Mouse (Mus musculus): ENCODE results near the gene Fads6. TPM values are rescaled to one million over a fixed set of nuclear protein-coding genes. Genes with fewer than 3 reads are reported as not detected.

Fads6 gene
- total and polyA plus RNA-seq, 3 experiments: 0.30 to 8.5 (median 0.63) TPM

GRCm38 (mm10) chr11:115271052-115271451 is 26.4 kb downstream of the Fads6 start:
- Histone ChIP-seq H3K9me3 (replicated peaks; ENCODE audit: low read length) (no peaks in the 10 kb centered on the region), H3K9ac (ENCODE audit: insufficient read depth, low read depth) (no peak overlapping the region), H3K4me2 (ENCODE audit: insufficient read depth, low read depth, poor library complexity, severe bottlenecking) (no peak overlapping the region), H3K27ac (ENCODE audit: insufficient read depth, low read depth) (no peak overlapping the region), H3K4me3 (replicated peaks in 1 of 3; ENCODE audit: low read depth in 2 of 3, low read length in 2 of 3, poor library complexity in 1 of 3) (no peak overlapping the region), H3K27me3 (replicated peaks) (no peaks in the 10 kb centered on the region), H3K4me1 (ENCODE audit: control insufficient read depth in 1 of 2, insufficient read depth in 2 of 2) (peaks cover 30 to 46% of the 10 kb centered on the region in 2 experiments), H3K36me3 (replicated peaks in 1 of 2; ENCODE audit: control insufficient read depth in 1 of 2, insufficient read depth in 1 of 2, low read length in 1 of 2) (peaks cover 47 to 80% of the 10 kb centered on the region in 2 experiments), H3K79me2 (replicated peaks; ENCODE audit: control insufficient read depth, extremely low read depth, insufficient read depth, poor library complexity, severe bottlenecking) (0 out of 2 replicates have a peak, but pooled peaks cover 7% of the 10 kb centered on the region)
- dilution Hi-C loops (cut with MboI; ENCODE audit: extremely low pct_ligation_motif_present, extremely low pct_unique_long_range_greater_than_20kb, low sequenced_read_pairs): no loop called here
- no peak for TF ChIP-seq EP300 (IDR thresholded peaks at IDR 0.05; ENCODE audit: low read length)
- no peak for TF ChIP-seq UBTF (IDR thresholded peaks at IDR 0.05; ENCODE audit: low read depth, low read length)
- TF ChIP-seq USF2 (conservative IDR thresholded peaks at IDR 0.05; ENCODE audit: low read depth, low read length): no peak
- TF ChIP-seq MEF2A (IDR thresholded peaks at IDR 0.05; ENCODE audit: borderline replicate concordance, low read depth, low read length): no peak
- no peak for TF ChIP-seq GABPA (IDR thresholded peaks at IDR 0.05; ENCODE audit: insufficient replicate concordance, low read depth, low read length)
- no peak for TF ChIP-seq POLR2A (IDR thresholded peaks at IDR 0.05; ENCODE audit: low read depth, low read length)
- no peak for TF ChIP-seq E2F4 (IDR thresholded peaks at IDR 0.05; ENCODE audit: insufficient replicate concordance, low read depth, low read length)
- TF ChIP-seq RCOR1 (conservative IDR thresholded peaks at IDR 0.05; ENCODE audit: low read depth, low read length): no peak
- TF ChIP-seq MYC (IDR thresholded peaks at IDR 0.05; ENCODE audit: low read depth, low read length): no peak
- TF ChIP-seq NELFE (IDR thresholded peaks at IDR 0.05; ENCODE audit: low read depth, low read length): no peak
- TF ChIP-seq RAD21 (IDR thresholded peaks at IDR 0.05; ENCODE audit: low read depth, low read length): no peak
- no peak for TF ChIP-seq CHD1 (IDR thresholded peaks at IDR 0.05; ENCODE audit: low read depth, low read length)
- TF ChIP-seq MAX (IDR thresholded peaks at IDR 0.05; ENCODE audit: low read length): no peak
- no peak for TF ChIP-seq CHD2 (IDR thresholded peaks at IDR 0.05; ENCODE audit: low read length)
- TF ChIP-seq ELF1 (IDR thresholded peaks at IDR 0.05; ENCODE audit: low read depth, low read length): no peak
- no peak for TF ChIP-seq ZKSCAN1 (IDR thresholded peaks at IDR 0.05; ENCODE audit: borderline replicate concordance, low read depth, low read length)
- TF ChIP-seq NRF1 (IDR thresholded peaks at IDR 0.05; ENCODE audit: low read depth, low read length): no peak
- no peak for TF ChIP-seq ZC3H11A (IDR thresholded peaks at IDR 0.05; ENCODE audit: low read depth, low read length)
- no peak for TF ChIP-seq ETS1 (conservative IDR thresholded peaks at IDR 0.05; ENCODE audit: low read depth, low read length)
- no peak for TF ChIP-seq JUND (conservative IDR thresholded peaks at IDR 0.05; ENCODE audit: low read depth, low read length)
- in situ Hi-C loops (cut with MboI; ENCODE audit: low pct_ligation_motif_present, low pct_unique_long_range_greater_than_20kb, low sequenced_read_pairs): loop anchor here (5.0 kb wide), 2 partner anchors 39 to 109 kb away; partner anchors contain the start of gene Slc9a3r1
- no peak for DNase-seq (ENCODE audit: extremely low read depth)

GRCm38 (mm10) chr11:115270148-115270861 is 27.2 kb downstream of the Fads6 start:
- Histone ChIP-seq H3K9ac (ENCODE audit: insufficient read depth, low read depth) (no peak overlapping the region), H3K27me3 (replicated peaks) (no peaks in the 10 kb centered on the region), H3K4me3 (replicated peaks in 1 of 3; ENCODE audit: low read depth in 2 of 3, low read length in 2 of 3, poor library complexity in 1 of 3) (no peak overlapping the region), H3K9me3 (replicated peaks; ENCODE audit: low read length) (no peaks in the 10 kb centered on the region), H3K27ac (ENCODE audit: insufficient read depth, low read depth) (no peak overlapping the region), H3K79me2 (replicated peaks; ENCODE audit: control insufficient read depth, extremely low read depth, insufficient read depth, poor library complexity, severe bottlenecking) (0 out of 2 replicates have a peak, but pooled peaks cover 5% of the 10 kb centered on the region), H3K4me2 (ENCODE audit: insufficient read depth, low read depth, poor library complexity, severe bottlenecking) (no peak overlapping the region), H3K36me3 (replicated peaks in 1 of 2; ENCODE audit: control insufficient read depth in 1 of 2, insufficient read depth in 1 of 2, low read length in 1 of 2) (peaks cover 47 to 83% of the 10 kb centered on the region in 2 experiments), H3K4me1 (ENCODE audit: control insufficient read depth in 1 of 2, insufficient read depth in 2 of 2) (peaks cover 30 to 39% of the 10 kb centered on the region in 2 experiments)
- dilution Hi-C loops (cut with MboI; ENCODE audit: extremely low pct_ligation_motif_present, extremely low pct_unique_long_range_greater_than_20kb, low sequenced_read_pairs): no loop called here
- DNase-seq (ENCODE audit: extremely low read depth): peak; percentile 66
- in situ Hi-C loops (cut with MboI; ENCODE audit: low pct_ligation_motif_present, low pct_unique_long_range_greater_than_20kb, low sequenced_read_pairs): loop anchor here (5.0 kb wide), 2 partner anchors 38 to 108 kb away; partner anchors contain the start of gene Slc9a3r1
- no peak for TF ChIP-seq JUND (conservative IDR thresholded peaks at IDR 0.05; ENCODE audit: low read depth, low read length)
- TF ChIP-seq SIN3A (IDR thresholded peaks at IDR 0.05; ENCODE audit: low read length): 0 out of 2 replicates have a peak, but pooled peaks have one; percentile 30
- TF ChIP-seq ELF1 (IDR thresholded peaks at IDR 0.05; ENCODE audit: low read depth, low read length): no peak
- no peak for TF ChIP-seq UBTF (IDR thresholded peaks at IDR 0.05; ENCODE audit: low read depth, low read length)
- peak; percentile 97 for TF ChIP-seq SMC3 (IDR thresholded peaks at IDR 0.05; ENCODE audit: low read depth, low read length)
- no peak for TF ChIP-seq NRF1 (IDR thresholded peaks at IDR 0.05; ENCODE audit: low read depth, low read length)
- TF ChIP-seq TCF12 (IDR thresholded peaks at IDR 0.05; ENCODE audit: low read depth, low read length): 0 out of 2 replicates have a peak, but pooled peaks have one; percentile 17
- TF ChIP-seq EP300 (IDR thresholded peaks at IDR 0.05; ENCODE audit: low read length): no peak
- TF ChIP-seq POLR2AphosphoS2 (IDR thresholded peaks at IDR 0.05; ENCODE audit: low read depth, low read length): no peak
- TF ChIP-seq JUN (IDR thresholded peaks at IDR 0.05; ENCODE audit: insufficient read depth, low read depth, low read length): no peak
- no peak for TF ChIP-seq MAFK (IDR thresholded peaks at IDR 0.05; ENCODE audit: insufficient replicate concordance, low read length)
- TF ChIP-seq BHLHE40 (IDR thresholded peaks at IDR 0.05; ENCODE audit: low read depth, low read length): no peak
- peak; percentile 92 for TF ChIP-seq RAD21 (IDR thresholded peaks at IDR 0.05; ENCODE audit: low read depth, low read length)
- TF ChIP-seq E2F4 (IDR thresholded peaks at IDR 0.05; ENCODE audit: insufficient replicate concordance, low read depth, low read length): no peak
- no peak for TF ChIP-seq USF1 (IDR thresholded peaks at IDR 0.05; ENCODE audit: low read depth, low read length)
- TF ChIP-seq ZMIZ1 (IDR thresholded peaks at IDR 0.05; ENCODE audit: low read depth, low read length): no peak
- no peak for TF ChIP-seq KAT2A (IDR thresholded peaks at IDR 0.05; ENCODE audit: insufficient replicate concordance, low read length)
